Mouse (Mus musculus) stomach, embryonic 16.5 days (tissue): ENCODE results near the gene Gnl1. TPM values are rescaled to one million over a fixed set of nuclear protein-coding genes. Genes with fewer than 3 reads are reported as not detected.
"Not testable (repeated sequence)": the region's sequence is repeated elsewhere in the genome, so short reads cannot be mapped to it uniquely, and the experiment has no call there.

Experiments used
- ATAC-seq: fragments of 200-750 bp; cut with Nextera tagmentation; 2 replicates; pipeline ENCODE4 v1.8.0; 2017; ENCODE audit warnings: moderate number of reproducible peaks, moderate TSS enrichment; ENCODE audit not compliant: insufficient read depth, low FRiP score
- H3K27ac ChIP-seq: fragments of 300-500 bp; sonication (generic); 2 replicates; pipeline ENCODE4 v1.5.1; 2014; ENCODE audit warnings: low read length
- H3K27me3 ChIP-seq: fragments of 300-500 bp; sonication (generic); 2 replicates; pipeline ENCODE4 v1.6.1; 2014; ENCODE audit warnings: low read length, control low read depth, mixed read lengths; ENCODE audit not compliant: control insufficient read depth, insufficient read depth
- H3K36me3 ChIP-seq: fragments of 300-500 bp; sonication (generic); 2 replicates; pipeline ENCODE4 v1.6.1; 2014; ENCODE audit warnings: low read length; ENCODE audit not compliant: control insufficient read depth, insufficient read depth
- H3K4me1 ChIP-seq: fragments of 300-500 bp; sonication (generic); 2 replicates; pipeline ENCODE4 v1.6.1; 2014; ENCODE audit warnings: low read length, control low read depth, mixed read lengths; ENCODE audit not compliant: control insufficient read depth, insufficient read depth
- H3K4me2 ChIP-seq: fragments of 300-500 bp; sonication (generic); 2 replicates; pipeline ENCODE4 v1.6.1; 2014; ENCODE audit warnings: low read depth, low read length, mixed read lengths
- H3K4me3 ChIP-seq: fragments of 300-500 bp; sonication (generic); replicated peaks from 2 replicates; pipeline ENCODE4 v1.5.1; 2014; ENCODE audit warnings: mild to moderate bottlenecking, low read length
- H3K9ac ChIP-seq: fragments of 300-500 bp; sonication (generic); 2 replicates; pipeline ENCODE4 v1.6.1; 2014; ENCODE audit warnings: low read length
- H3K9me3 ChIP-seq: fragments of 300-500 bp; sonication (generic); replicated peaks from 2 replicates; pipeline ENCODE4 v1.6.1; 2016; ENCODE audit warnings: low read length, control low read depth; ENCODE audit not compliant: control insufficient read depth
- WGBS: fragments of 180-500 bp; shearing (Covaris S2); extraction: QIAGEN DNeasy Blood & Tissue Kit; methylation state at CpG from one replicate; pipeline ENCODE4 v1.1.7; 2014; 5-methylcytosine and 5-hydroxymethylcytosine counted together
- polyA plus RNA-seq: library from polyadenylated mRNA; unstranded; fragments of >200 nt; fragmentation: Nextera tagmentation; extraction: Ambion mirVana; gene quantifications from 2 replicates; pipeline ENCODE4 v1.2.1, GENCODE M21; 2015

The Gnl1 gene
- polyA plus RNA-seq, 1 experiment from 2014 or later: 45.0 TPM

DNA sequence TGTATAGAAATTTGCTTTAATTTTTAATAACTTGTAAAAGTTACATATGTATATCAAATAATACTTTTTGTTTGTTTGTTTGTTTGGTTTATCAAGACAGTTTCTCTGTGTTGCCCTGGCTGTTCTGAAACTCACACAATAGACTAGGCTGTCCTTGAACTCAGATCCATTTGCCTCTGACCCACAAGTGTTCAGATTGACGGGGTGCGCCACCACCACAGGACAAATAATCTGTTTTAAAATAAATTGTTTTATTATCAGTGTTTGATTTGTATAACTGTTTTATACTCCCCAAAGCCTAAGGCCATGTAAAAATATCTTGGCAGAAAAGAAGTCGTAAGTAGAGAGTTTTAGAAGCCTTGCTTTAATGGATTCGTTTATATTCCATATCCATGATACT, 48.0 kb downstream of the Gnl1 start:
- Histone ChIP-seq H3K9me3 (no peaks in the 10 kb centered on the region), H3K9ac (no peak overlapping the region), H3K27ac (no peak overlapping the region), H3K4me2 (no peak overlapping the region), H3K4me3 (no peak overlapping the region), H3K27me3 (no peaks in the 10 kb centered on the region), H3K36me3 (no peaks in the 10 kb centered on the region), H3K4me1 (peaks cover 11% of the 10 kb centered on the region)
- 83% methylated on average over 4 of the region's 4 CpGs for WGBS
- ATAC-seq: no peak

DNA sequence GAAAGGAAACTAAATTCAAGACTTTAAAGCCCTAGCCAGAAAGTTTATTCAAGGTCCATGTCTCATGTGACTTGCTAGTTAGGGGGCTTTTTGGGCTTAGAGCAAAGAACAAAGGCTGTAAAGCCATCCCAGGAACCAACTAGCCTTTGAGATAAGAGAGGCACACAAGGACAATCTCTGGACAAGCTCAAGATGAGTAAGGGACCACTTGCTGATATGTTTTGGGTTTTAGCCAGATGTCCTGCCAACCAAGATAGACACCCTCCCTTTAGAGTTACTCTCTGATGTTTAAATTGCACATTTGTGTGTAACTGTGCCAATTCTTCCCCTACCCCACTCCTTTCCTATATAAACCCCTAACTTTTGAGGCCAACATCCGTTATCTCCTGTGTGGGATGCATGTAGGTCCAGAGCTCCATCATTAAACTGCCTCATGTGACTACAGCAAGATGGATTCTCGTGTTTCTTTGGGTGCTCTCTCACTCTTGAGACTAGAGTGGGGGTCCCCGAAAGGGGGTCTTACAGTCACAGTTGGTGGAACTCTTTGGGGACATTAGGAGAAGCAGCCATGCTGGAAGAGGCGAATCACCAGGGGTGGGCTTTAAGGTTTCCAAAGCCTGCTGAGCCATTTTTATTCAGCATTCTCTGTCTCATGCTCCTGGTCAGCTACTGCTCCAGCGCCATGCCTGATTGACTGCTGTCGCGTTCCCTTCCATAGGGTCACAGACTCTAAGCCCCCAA, 49.4 kb downstream of the Gnl1 start:
- no peak for ATAC-seq
- Histone ChIP-seq H3K4me3 (no peak overlapping the region), H3K27me3 (no peaks in the 10 kb centered on the region), H3K27ac (no peak overlapping the region), H3K4me2 (no peak overlapping the region), H3K36me3 (no peaks in the 10 kb centered on the region), H3K9ac (no peak overlapping the region), H3K4me1 (peaks cover 6% of the 10 kb centered on the region), H3K9me3 (no peaks in the 10 kb centered on the region)
- WGBS: 86% methylated on average over 7 of the region's 7 CpGs

DNA sequence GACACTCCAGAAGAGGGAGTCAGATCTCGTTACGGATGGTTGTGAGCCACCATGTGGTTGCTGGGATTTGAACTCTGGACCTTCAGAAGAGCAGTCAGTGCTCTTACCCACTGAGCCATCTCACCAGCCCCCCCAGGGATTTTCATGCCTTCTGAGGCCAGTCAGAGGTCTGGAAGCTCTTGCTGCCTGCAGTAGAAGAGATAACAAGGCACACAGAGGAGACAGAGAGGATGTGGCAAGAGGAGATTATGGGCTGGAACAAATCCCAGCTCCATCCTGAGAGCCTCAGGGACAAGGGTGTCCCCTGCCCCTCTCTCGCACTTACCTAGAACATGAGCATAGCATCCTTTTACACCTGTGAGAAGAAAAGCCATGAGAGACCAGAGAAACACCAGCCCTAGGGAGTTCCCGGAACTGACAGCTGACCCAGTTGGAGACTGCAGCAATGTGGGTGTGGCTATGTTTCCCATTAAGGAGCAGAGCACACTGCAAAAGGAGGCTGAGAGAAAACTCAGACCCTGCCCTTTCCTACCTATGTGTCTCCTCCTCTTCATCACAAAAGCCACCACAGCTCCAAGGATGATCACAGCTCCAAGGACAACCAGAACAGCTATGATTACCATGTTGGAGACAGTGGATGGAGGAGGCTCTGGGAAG, 50.5 kb downstream of the Gnl1 start:
- H3K27ac ChIP-seq, H3K4me1 ChIP-seq, H3K4me3 ChIP-seq, ATAC-seq, H3K27me3 ChIP-seq, H3K9me3 ChIP-seq, H3K4me2 ChIP-seq, H3K36me3 ChIP-seq, H3K9ac ChIP-seq: not testable (repeated sequence)
- WGBS: 75% methylated on average over 2 of the region's 4 CpGs

DNA sequence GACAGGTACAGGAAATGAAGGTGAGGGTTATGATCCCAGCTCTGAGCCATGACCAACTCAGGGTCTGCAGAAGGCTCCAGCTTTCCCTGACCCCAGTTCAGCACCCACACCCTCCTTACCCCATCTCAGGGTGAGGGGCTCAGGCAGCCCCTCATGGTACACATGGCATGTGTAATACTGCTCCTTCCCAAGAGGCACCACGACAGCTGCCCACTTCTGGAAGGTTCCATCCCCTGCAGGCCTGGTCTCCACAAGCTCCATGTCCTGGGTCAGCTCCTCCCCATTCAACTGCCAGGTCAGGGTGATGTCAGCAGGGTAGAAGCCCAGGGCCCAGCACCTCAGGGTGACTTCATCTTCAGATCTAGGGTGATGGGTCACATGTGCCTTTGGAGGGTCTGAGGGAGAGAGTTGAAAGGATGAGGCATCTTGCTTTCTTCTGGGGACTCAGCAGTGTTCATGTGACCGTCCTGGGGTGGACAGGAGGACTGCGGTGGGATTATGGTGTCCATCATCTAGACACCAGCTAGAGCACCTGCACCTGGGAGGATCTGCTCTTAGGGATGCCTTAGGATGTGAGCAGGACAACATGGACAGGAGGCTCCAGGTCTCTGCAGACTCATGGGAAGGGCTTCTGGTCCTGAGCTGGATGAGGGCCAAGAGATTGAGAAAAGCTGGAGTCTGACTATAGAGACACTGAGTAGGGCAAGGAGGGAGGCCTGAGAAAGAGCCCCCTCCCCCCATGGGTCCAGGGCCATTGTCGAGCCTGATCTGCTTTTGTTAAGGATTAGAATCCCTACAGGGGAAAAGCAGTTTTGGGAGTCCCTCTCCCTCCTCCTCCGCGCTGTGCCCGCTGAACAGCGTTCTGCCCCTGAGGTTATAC, 51.3 kb downstream of the Gnl1 start:
- not testable (repeated sequence) for H3K9me3 ChIP-seq, H3K36me3 ChIP-seq, ATAC-seq, H3K27ac ChIP-seq, H3K27me3 ChIP-seq, H3K4me1 ChIP-seq
- Histone ChIP-seq H3K4me2 (peak overlapping the region; percentile 85), H3K9ac (peak overlapping the region; percentile 63; the same call in 1 of the 2 replicates), H3K4me3 (peak overlapping the region; percentile 56; the same call in 1 of the 2 replicates)
- WGBS: 60% methylated on average over 8 of the region's 8 CpGs

DNA sequence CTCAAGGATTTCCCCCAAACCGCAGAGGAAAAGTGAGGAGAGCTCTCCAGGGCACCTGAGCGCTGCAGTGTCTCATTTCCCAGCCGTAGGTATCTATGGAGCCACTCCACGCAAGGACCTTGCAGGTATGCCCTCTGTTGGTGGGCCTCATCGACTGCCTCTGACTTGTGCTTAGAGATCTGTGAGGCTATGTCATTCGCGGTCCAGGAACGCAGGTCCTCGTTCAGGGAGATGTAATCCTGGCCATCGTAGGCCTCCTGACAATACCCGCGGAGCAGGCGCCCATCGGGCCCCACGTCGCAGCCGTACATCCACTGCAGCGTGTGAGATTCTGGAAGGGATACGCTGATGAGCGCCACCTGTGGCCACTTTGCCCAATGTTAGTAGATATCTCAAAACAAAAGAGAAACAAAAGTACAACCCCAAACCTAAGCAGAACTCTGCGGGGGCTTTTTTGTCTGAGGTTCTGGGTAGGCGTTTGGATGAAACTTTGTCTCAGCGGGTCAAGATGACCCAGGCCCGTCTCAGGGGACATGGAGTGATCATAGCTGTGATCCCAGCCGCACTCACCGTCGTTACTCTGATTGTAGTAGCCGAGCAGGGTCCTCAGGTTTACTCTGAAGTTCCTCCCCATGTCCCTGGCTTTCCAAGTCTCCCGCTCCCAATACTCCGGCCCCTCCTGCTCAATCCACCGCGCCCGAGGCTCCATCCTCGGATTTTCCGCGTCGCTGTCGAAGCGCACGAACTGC, 52.1 kb downstream of the Gnl1 start:
- H3K4me1 ChIP-seq, H3K9me3 ChIP-seq, H3K27me3 ChIP-seq, H3K36me3 ChIP-seq, H3K27ac ChIP-seq: not testable (repeated sequence)
- Histone ChIP-seq H3K4me2 (peak overlapping the region; percentile 85), H3K9ac (peak overlapping the region; percentile 63), H3K4me3 (peak overlapping the region; percentile 56)
- peak; percentile 55; the same call in 1 of the 2 replicates for ATAC-seq
- 3% methylated on average over 39 of the region's 40 CpGs for WGBS

DNA sequence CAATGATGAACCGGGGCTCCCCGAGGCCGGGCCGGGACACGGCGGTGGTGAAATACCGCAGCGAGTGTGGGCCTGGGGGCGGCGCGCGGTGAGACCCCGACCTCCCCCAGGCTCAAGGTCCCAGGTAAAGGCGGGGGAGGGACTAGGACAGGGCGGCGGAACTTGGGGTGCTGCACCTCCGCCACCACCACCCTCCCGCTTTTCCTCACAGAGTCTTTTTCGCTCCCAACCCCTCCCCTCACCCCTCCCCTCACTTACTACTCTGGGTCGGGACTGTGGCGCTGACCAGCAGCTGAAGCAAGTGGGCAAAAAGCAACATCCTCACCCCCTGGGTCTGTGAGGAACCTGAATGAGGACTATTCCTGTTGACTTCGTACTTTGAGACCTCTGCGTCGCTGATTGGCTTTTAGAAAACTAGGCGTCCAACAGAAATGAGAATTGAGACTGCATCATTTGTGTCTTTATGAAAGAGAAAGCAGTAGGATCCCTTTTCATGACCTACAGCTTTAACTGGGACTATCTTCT, 52.8 kb downstream of the Gnl1 start, which contains the start of gene H2-T23:
Gene H2-T23, minus strand, starts transcription at position 505 of the 525 bp plus-strand sequence.
- not testable (repeated sequence) for H3K36me3 ChIP-seq, H3K27me3 ChIP-seq, H3K9me3 ChIP-seq, H3K27ac ChIP-seq, H3K4me1 ChIP-seq
- WGBS: 2% methylated on average over 25 of the region's 25 CpGs
- peak within 1 kb of the TSS; percentile 56 for H3K4me3 ChIP-seq
- peak within 1 kb of the TSS; percentile 63 for H3K9ac ChIP-seq
- peak; percentile 34; the same call in 1 of the 2 replicates for ATAC-seq
- H3K4me2 ChIP-seq: peak within 1 kb of the TSS; percentile 85

DNA sequence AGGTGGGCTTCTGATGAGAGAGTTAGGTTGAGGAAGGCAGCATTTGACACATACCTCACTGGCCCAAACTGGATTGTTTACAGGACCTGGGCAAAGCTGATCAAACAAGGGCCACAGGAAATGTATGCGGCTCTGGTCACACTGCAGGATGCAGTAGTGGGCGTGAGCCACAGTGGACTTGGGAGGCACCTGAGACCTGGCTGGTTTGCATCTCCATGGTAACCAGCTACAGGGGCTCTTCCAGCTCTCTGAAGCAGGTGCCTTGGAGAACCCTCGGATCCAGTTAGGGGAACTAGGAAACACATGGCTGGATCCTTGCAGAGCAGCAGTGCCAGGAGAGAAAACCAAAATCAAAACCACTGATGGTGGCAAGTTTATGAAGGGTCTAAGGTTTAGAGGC, 54.9 kb downstream of the Gnl1 start:
- not testable (repeated sequence) for H3K9me3 ChIP-seq, H3K27ac ChIP-seq, H3K4me3 ChIP-seq, ATAC-seq, H3K4me1 ChIP-seq, H3K36me3 ChIP-seq, H3K27me3 ChIP-seq, H3K4me2 ChIP-seq, H3K9ac ChIP-seq
- WGBS: 45% methylated on average over 3 of the region's 3 CpGs

DNA sequence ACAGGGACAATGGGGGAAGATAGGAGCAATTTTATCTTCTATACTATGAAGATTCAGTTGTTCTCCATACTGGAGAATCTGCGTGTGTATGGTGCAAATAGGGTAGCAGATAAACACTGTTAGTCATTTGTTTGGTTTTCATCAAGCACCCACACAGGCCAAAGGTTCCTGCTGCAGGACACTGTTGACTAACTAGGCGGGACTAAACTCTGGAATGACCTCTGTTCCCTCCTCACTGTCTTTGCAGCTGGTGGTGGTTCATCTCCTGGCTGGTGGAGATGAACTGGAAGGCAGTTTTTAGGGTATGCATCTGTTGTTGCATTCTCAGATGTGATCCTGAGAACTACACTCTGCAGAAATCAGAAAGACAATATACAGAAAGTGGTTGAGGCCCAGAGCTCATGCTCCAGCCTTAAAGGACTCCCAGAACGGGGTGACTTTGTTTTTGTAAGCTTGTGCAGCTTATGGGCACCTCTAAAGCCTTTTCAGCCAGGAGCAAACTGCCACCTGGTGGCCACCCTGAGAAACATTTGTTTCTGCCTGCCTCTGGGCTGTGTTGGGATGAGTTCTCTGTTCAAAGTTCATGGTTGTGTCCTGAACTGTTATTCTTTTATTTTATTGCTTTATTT, 55.5 kb downstream of the Gnl1 start:
- not testable (repeated sequence) for H3K27me3 ChIP-seq, H3K9me3 ChIP-seq, H3K27ac ChIP-seq, H3K36me3 ChIP-seq, H3K4me3 ChIP-seq, H3K4me2 ChIP-seq, ATAC-seq, H3K9ac ChIP-seq, H3K4me1 ChIP-seq
- 29% methylated on average over 3 of the region's 3 CpGs for WGBS
